Mouse (Mus musculus) liver, embryonic 12.5 days (tissue): ENCODE data around the gene Bri3. TPM values are rescaled to one million over a fixed set of nuclear protein-coding genes. Genes with fewer than 3 reads are reported as not detected.
A peak's percentile ranks its signal among the peaks of the same experiment; 100 is the strongest.

Experiments used
- ATAC-seq: fragments of 200-750 bp; cut with Nextera tagmentation; 2 replicates; pipeline ENCODE4 v1.8.0; 2017; ENCODE audit warnings: moderate number of reproducible peaks, mild to moderate bottlenecking, moderate library complexity
- H3K27ac ChIP-seq: fragments of 300-500 bp; sonication (generic); 2 replicates; pipeline ENCODE4 v1.5.1; 2016; ENCODE audit warnings: mild to moderate bottlenecking
- H3K27me3 ChIP-seq: fragments of 300-500 bp; sonication (generic); replicated peaks from 2 replicates; pipeline ENCODE4 v1.6.1; 2016; ENCODE audit warnings: mild to moderate bottlenecking, moderate library complexity
- H3K36me3 ChIP-seq: fragments of 300-500 bp; sonication (generic); 2 replicates; pipeline ENCODE4 v1.6.1; 2016; ENCODE audit warnings: mild to moderate bottlenecking, moderate library complexity
- H3K4me1 ChIP-seq: fragments of 300-500 bp; sonication (generic); 2 replicates; pipeline ENCODE4 v1.6.1; 2016
- H3K4me2 ChIP-seq: fragments of 300-500 bp; sonication (generic); 2 replicates; pipeline ENCODE4 v1.6.1; 2016; ENCODE audit warnings: mild to moderate bottlenecking, moderate library complexity
- H3K4me3 ChIP-seq: fragments of 300-500 bp; sonication (generic); 2 replicates; pipeline ENCODE4 v1.5.1; 2016; ENCODE audit warnings: mild to moderate bottlenecking, moderate library complexity
- H3K9ac ChIP-seq: fragments of 300-500 bp; sonication (generic); 2 replicates; pipeline ENCODE4 v1.6.1; 2016; ENCODE audit warnings: mild to moderate bottlenecking, moderate library complexity
- H3K9me3 ChIP-seq: fragments of 300-500 bp; sonication (generic); replicated peaks from 2 replicates; pipeline ENCODE4 v1.6.1; 2016; ENCODE audit warnings: mild to moderate bottlenecking, moderate library complexity
- WGBS: fragments of 180-500 bp; shearing (Covaris S2); methylation state at CpG from one replicate; pipeline ENCODE4 v1.1.7; 2016; ENCODE audit not compliant: insufficient replicate concordance; 5-methylcytosine and 5-hydroxymethylcytosine counted together
- polyA plus RNA-seq: library from polyadenylated mRNA; unstranded; fragments of >200 nt; fragmentation: Nextera tagmentation; extraction: Ambion mirVana; gene quantifications from 2 replicates; pipeline ENCODE4 v1.2.1, GENCODE M21; 2016

Gene Bri3
- polyA plus RNA-seq, 1 experiment from 2014 or later = 40.3 TPM

GRCm38 (mm10) chr5:144238969-144239368, 5.3 kb upstream of the Bri3 start:
- Histone ChIP-seq H3K4me2 (no peak overlapping the region), H3K27me3 (no peaks in the 10 kb centered on the region), H3K4me3 (no peak overlapping the region), H3K9ac (no peak overlapping the region), H3K4me1 (no peaks in the 10 kb centered on the region; the same call in 1 of the 2 replicates), H3K36me3 (no peaks in the 10 kb centered on the region), H3K27ac (no peak overlapping the region), H3K9me3 (no peaks in the 10 kb centered on the region)
- ATAC-seq = no peak
- 38% methylated on average over 1 of the region's 1 CpGs for WGBS

GRCm38 (mm10) chr5:144245592-144245991, 1.4 kb downstream of the Bri3 start:
- Histone ChIP-seq H3K9ac (no peak overlapping the region), H3K4me1 (peaks cover 7% of the 10 kb centered on the region; the same call in 1 of the 2 replicates), H3K9me3 (peaks cover 6% of the 10 kb centered on the region; the same call in 1 of the 2 replicates), H3K36me3 (no peaks in the 10 kb centered on the region), H3K27me3 (no peaks in the 10 kb centered on the region), H3K4me3 (no peak overlapping the region), H3K4me2 (no peak overlapping the region), H3K27ac (no peak overlapping the region)
- ATAC-seq = no peak
- WGBS = 62% methylated on average over 2 of the region's 2 CpGs

- H3K4me2 ChIP-seq = no peak overlapping the region
- ATAC-seq = no peak
- WGBS = 61% methylated on average over 7 of the region's 7 CpGs
- no peak overlapping the region for H3K4me3 ChIP-seq
- no peak overlapping the region for H3K9ac ChIP-seq
- H3K27ac ChIP-seq = no peak overlapping the region
- H3K36me3 ChIP-seq = no peaks in the 10 kb centered on the region
- peaks cover 6% of the 10 kb centered on the region; the same call in 1 of the 2 replicates for H3K9me3 ChIP-seq
- H3K27me3 ChIP-seq = no peaks in the 10 kb centered on the region
- H3K4me1 ChIP-seq = peaks cover 7% of the 10 kb centered on the region; the same call in 1 of the 2 replicates
Observed at GRCm38 (mm10) chr5:144246669-144247068, 2.4 kb downstream of the Bri3 start.

GRCm38 (mm10) chr5:144247307-144247706, 3.1 kb downstream of the Bri3 start:
- Histone ChIP-seq H3K27ac (no peak overlapping the region), H3K4me1 (peaks cover 7% of the 10 kb centered on the region; the same call in 1 of the 2 replicates), H3K9me3 (peaks cover 6% of the 10 kb centered on the region; the same call in 1 of the 2 replicates), H3K27me3 (no peaks in the 10 kb centered on the region), H3K4me3 (no peak overlapping the region), H3K9ac (no peak overlapping the region), H3K36me3 (no peaks in the 10 kb centered on the region), H3K4me2 (no peak overlapping the region)
- no peak for ATAC-seq
- 59% methylated on average over 10 of the region's 10 CpGs for WGBS

GRCm38 (mm10) chr5:144247906-144248585, 3.8 kb downstream of the Bri3 start:
- Histone ChIP-seq H3K4me3 (no peak overlapping the region), H3K9me3 (peaks cover 6% of the 10 kb centered on the region; the same call in 1 of the 2 replicates), H3K9ac (no peak overlapping the region), H3K27ac (no peak overlapping the region), H3K36me3 (no peaks in the 10 kb centered on the region), H3K4me2 (no peak overlapping the region), H3K4me1 (peaks cover 7% of the 10 kb centered on the region; the same call in 1 of the 2 replicates), H3K27me3 (no peaks in the 10 kb centered on the region)
- 45% methylated on average over 10 of the region's 10 CpGs for WGBS
- no peak for ATAC-seq

GRCm38 (mm10) chr5:144249871-144250270, 5.6 kb downstream of the Bri3 start:
- H3K27ac ChIP-seq = no peak overlapping the region
- no peak overlapping the region for H3K4me3 ChIP-seq
- H3K4me1 ChIP-seq = peaks cover 19% of the 10 kb centered on the region
- 70% methylated on average over 3 of the region's 3 CpGs for WGBS
- no peak for ATAC-seq
- no peak overlapping the region for H3K9ac ChIP-seq
- no peak overlapping the region for H3K4me2 ChIP-seq
- H3K36me3 ChIP-seq = no peaks in the 10 kb centered on the region
- H3K9me3 ChIP-seq = peaks cover 6% of the 10 kb centered on the region; the same call in 1 of the 2 replicates
- no peaks in the 10 kb centered on the region for H3K27me3 ChIP-seq

- 55% methylated on average over 13 of the region's 13 CpGs for WGBS
- H3K36me3 ChIP-seq = no peaks in the 10 kb centered on the region
- H3K4me2 ChIP-seq = no peak overlapping the region
- peaks cover 37% of the 10 kb centered on the region for H3K4me1 ChIP-seq
- H3K9me3 ChIP-seq = peaks cover 6% of the 10 kb centered on the region; the same call in 1 of the 2 replicates
- no peak overlapping the region for H3K4me3 ChIP-seq
- no peak overlapping the region for H3K9ac ChIP-seq
- ATAC-seq = no peak
- H3K27me3 ChIP-seq = no peaks in the 10 kb centered on the region
- H3K27ac ChIP-seq = no peak overlapping the region
Observed at GRCm38 (mm10) chr5:144251876-144252577, 7.8 kb downstream of the Bri3 start.

GRCm38 (mm10) chr5:144253212-144253611, 9.0 kb downstream of the Bri3 start:
- no peak overlapping the region for H3K4me3 ChIP-seq
- no peak overlapping the region for H3K9ac ChIP-seq
- peaks cover 9% of the 10 kb centered on the region; the same call in 1 of the 2 replicates for H3K36me3 ChIP-seq
- H3K4me2 ChIP-seq = no peak overlapping the region
- peaks cover 6% of the 10 kb centered on the region; the same call in 1 of the 2 replicates for H3K9me3 ChIP-seq
- no peaks in the 10 kb centered on the region for H3K27me3 ChIP-seq
- no peak overlapping the region for H3K27ac ChIP-seq
- 71% methylated on average over 4 of the region's 4 CpGs for WGBS
- H3K4me1 ChIP-seq = peaks cover 44% of the 10 kb centered on the region
- ATAC-seq = no peak

GRCm38 (mm10) chr5:144254122-144254810, 10.0 kb downstream of the Bri3 start:
- H3K9me3 ChIP-seq = peaks cover 6% of the 10 kb centered on the region; the same call in 1 of the 2 replicates
- H3K9ac ChIP-seq = peak overlapping the region; percentile 51
- peak overlapping the region; percentile 91 for H3K4me3 ChIP-seq
- H3K4me2 ChIP-seq = peak overlapping the region; percentile 100
- H3K36me3 ChIP-seq = peaks cover 10% of the 10 kb centered on the region; the same call in 1 of the 2 replicates
- no peaks in the 10 kb centered on the region for H3K27me3 ChIP-seq
- H3K27ac ChIP-seq = peak overlapping the region; percentile 70
- peaks cover 52% of the 10 kb centered on the region for H3K4me1 ChIP-seq
- peak; percentile 73 for ATAC-seq
- WGBS = 47% methylated on average over 16 of the region's 16 CpGs

GRCm38 (mm10) chr5:144254811-144255631, 10.8 kb downstream of the Bri3 start:
- under 1% methylated on average over 63 of the region's 84 CpGs for WGBS
- Histone ChIP-seq H3K36me3 (peaks cover 10% of the 10 kb centered on the region; the same call in 1 of the 2 replicates), H3K4me3 (peak overlapping the region; percentile 91), H3K9ac (peak overlapping the region; percentile 97), H3K27me3 (no peaks in the 10 kb centered on the region), H3K27ac (peak overlapping the region; percentile 87), H3K4me2 (peak overlapping the region; percentile 100), H3K9me3 (peaks cover 3% of the 10 kb centered on the region; the same call in 1 of the 2 replicates), H3K4me1 (peaks cover 53% of the 10 kb centered on the region)
- peak; percentile 86 for ATAC-seq
